Mouse (Mus musculus) forebrain, embryonic 10.5 days (tissue): ENCODE measurements around the gene Dtx3. TPM values are rescaled to one million over a fixed set of nuclear protein-coding genes. Genes with fewer than 3 reads are reported as not detected.

Source experiments
- DNase-seq: peaks from one replicate; pipeline ENCODE4 v3.0.0-alpha.2; 2017; ENCODE audit warnings: low spot score; ENCODE audit errors: extremely low spot score
- H3K27ac ChIP-seq: fragments of 300-500 bp; sonication (generic); 2 replicates; pipeline ENCODE4 v1.5.1; 2016; ENCODE audit warnings: mild to moderate bottlenecking
- H3K27me3 ChIP-seq: fragments of 300-500 bp; sonication (generic); 2 replicates; pipeline ENCODE4 v1.6.1; 2016; ENCODE audit warnings: mild to moderate bottlenecking; ENCODE audit not compliant: poor library complexity, severe bottlenecking
- H3K36me3 ChIP-seq: fragments of 300-500 bp; sonication (generic); replicated peaks from 2 replicates; pipeline ENCODE4 v1.6.1; 2016; ENCODE audit warnings: mild to moderate bottlenecking, moderate library complexity
- H3K4me1 ChIP-seq: fragments of 300-500 bp; sonication (generic); 2 replicates; pipeline ENCODE4 v1.6.1; 2016
- H3K4me3 ChIP-seq: fragments of 300-500 bp; sonication (generic); 2 replicates; pipeline ENCODE4 v1.5.1; 2016; ENCODE audit warnings: mild to moderate bottlenecking, moderate library complexity
- H3K9me3 ChIP-seq: fragments of 300-500 bp; sonication (generic); 2 replicates; pipeline ENCODE4 v1.6.1; 2016; ENCODE audit warnings: mild to moderate bottlenecking, moderate library complexity
- WGBS: fragments of 180-500 bp; shearing (Covaris S2); methylation state at CpG from one replicate; pipeline ENCODE4 v1.1.7; 2016; 5-methylcytosine and 5-hydroxymethylcytosine counted together
- polyA plus RNA-seq: library from polyadenylated mRNA; unstranded; fragments of >200 nt; fragmentation: Nextera tagmentation; extraction: Ambion mirVana; gene quantifications from 2 replicates; pipeline ENCODE4 v1.2.1, GENCODE M21; 2016

Dtx3 gene
- polyA plus RNA-seq, 1 experiment from 2014 or later = 106 TPM

GRCm38 (mm10) chr10:127189651-127190381, 5.7 kb downstream of the Dtx3 start, which contains the start of gene Arhgef25:
TSS of gene Arhgef25 (minus strand) at chr10:127190083.
- Histone ChIP-seq H3K9me3 (peaks cover 5% of the 10 kb centered on the region; the same call in 1 of the 2 replicates), H3K27me3 (peaks cover 23% of the 10 kb centered on the region), H3K4me3 (peak within 1 kb of the TSS; percentile 90), H3K4me1 (peaks cover 80% of the 10 kb centered on the region), H3K36me3 (peaks cover 53% of the 10 kb centered on the region), H3K27ac (peak within 1 kb of the TSS; percentile 95)
- WGBS = 2% methylated on average over 35 of the region's 35 CpGs
- DNase-seq = peak; percentile 72

- no peak for DNase-seq
These were observed 6.3 kb downstream of the Dtx3 start for GRCm38 (mm10) chr10:127189116-127189650.

GRCm38 (mm10) chr10:127188465-127189115, 6.9 kb downstream of the Dtx3 start:
- WGBS = under 1% methylated on average over 43 of the region's 46 CpGs
- Histone ChIP-seq H3K36me3 (peaks cover 57% of the 10 kb centered on the region), H3K4me3 (peak overlapping the region; percentile 90), H3K4me1 (peaks cover 84% of the 10 kb centered on the region), H3K27ac (peak overlapping the region; percentile 95), H3K9me3 (peaks cover 5% of the 10 kb centered on the region; the same call in 1 of the 2 replicates), H3K27me3 (peaks cover 35% of the 10 kb centered on the region)
- DNase-seq = peak; percentile 88

More at GRCm38 (mm10) chr10:127189116-127189650, 6.3 kb downstream of the Dtx3 start:
- H3K4me3 ChIP-seq = peak overlapping the region; percentile 90
- H3K4me1 ChIP-seq = peaks cover 80% of the 10 kb centered on the region
- WGBS = under 1% methylated on average over 26 of the region's 26 CpGs
- H3K27me3 ChIP-seq = peaks cover 29% of the 10 kb centered on the region
- H3K36me3 ChIP-seq = peaks cover 56% of the 10 kb centered on the region
- H3K27ac ChIP-seq = peak overlapping the region; percentile 95
- H3K9me3 ChIP-seq = peaks cover 5% of the 10 kb centered on the region; the same call in 1 of the 2 replicates

GRCm38 (mm10) chr10:127188079-127188453, 7.5 kb downstream of the Dtx3 start:
- H3K4me3 ChIP-seq = peak overlapping the region; percentile 90

GRCm38 (mm10) chr10:127187371-127188078, 8.0 kb downstream of the Dtx3 start:
- DNase-seq = no peak

More at GRCm38 (mm10) chr10:127188079-127188453, 7.5 kb downstream of the Dtx3 start:
- no peak for DNase-seq
- H3K36me3 ChIP-seq = peaks cover 57% of the 10 kb centered on the region
- H3K27ac ChIP-seq = peak overlapping the region; percentile 95
- WGBS = 1% methylated on average over 17 of the region's 21 CpGs
- H3K27me3 ChIP-seq = peaks cover 40% of the 10 kb centered on the region
- peaks cover 5% of the 10 kb centered on the region; the same call in 1 of the 2 replicates for H3K9me3 ChIP-seq
- peaks cover 84% of the 10 kb centered on the region for H3K4me1 ChIP-seq

GRCm38 (mm10) chr10:127186451-127186850, 9.1 kb downstream of the Dtx3 start:
- peaks cover 49% of the 10 kb centered on the region for H3K36me3 ChIP-seq
- H3K4me3 ChIP-seq = 0 out of 2 replicates have a peak overlapping the region, but pooled peaks have one; percentile 90
- no peak for DNase-seq
- 67% methylated on average over 1 of the region's 1 CpGs for WGBS
- H3K27ac ChIP-seq = no peak overlapping the region
- H3K4me1 ChIP-seq = peaks cover 73% of the 10 kb centered on the region
- H3K9me3 ChIP-seq = peaks cover 5% of the 10 kb centered on the region; the same call in 1 of the 2 replicates
- H3K27me3 ChIP-seq = peaks cover 56% of the 10 kb centered on the region

More at GRCm38 (mm10) chr10:127187371-127188078, 8.0 kb downstream of the Dtx3 start:
- H3K4me1 ChIP-seq = peaks cover 79% of the 10 kb centered on the region
- peaks cover 5% of the 10 kb centered on the region; the same call in 1 of the 2 replicates for H3K9me3 ChIP-seq
- peaks cover 46% of the 10 kb centered on the region for H3K27me3 ChIP-seq
- H3K36me3 ChIP-seq = peaks cover 57% of the 10 kb centered on the region
- peak overlapping the region; percentile 95 for H3K27ac ChIP-seq
- H3K4me3 ChIP-seq = peak overlapping the region; percentile 90
- 47% methylated on average over 10 of the region's 10 CpGs for WGBS

DNA sequence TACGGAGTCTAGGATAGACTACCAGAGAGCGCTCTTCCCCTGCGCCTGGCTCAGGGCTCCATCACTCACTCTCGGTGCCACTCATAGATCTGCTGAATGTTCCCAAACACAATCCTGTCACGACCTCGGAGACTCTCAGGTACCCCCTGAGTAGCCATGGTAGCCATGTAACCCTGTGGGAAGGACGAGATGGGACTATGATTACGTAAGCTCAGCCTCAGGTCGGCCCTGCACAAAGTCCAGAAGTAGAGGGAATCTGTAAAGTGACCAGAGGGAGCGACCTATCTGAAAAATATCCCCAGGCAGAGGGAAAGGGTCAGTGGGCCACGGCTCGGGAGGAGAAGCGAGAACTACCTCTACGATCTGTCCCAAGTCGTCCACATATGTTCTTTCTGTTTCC, 10.0 kb downstream of the Dtx3 start:
- WGBS = 86% methylated on average over 15 of the region's 15 CpGs

DNA sequence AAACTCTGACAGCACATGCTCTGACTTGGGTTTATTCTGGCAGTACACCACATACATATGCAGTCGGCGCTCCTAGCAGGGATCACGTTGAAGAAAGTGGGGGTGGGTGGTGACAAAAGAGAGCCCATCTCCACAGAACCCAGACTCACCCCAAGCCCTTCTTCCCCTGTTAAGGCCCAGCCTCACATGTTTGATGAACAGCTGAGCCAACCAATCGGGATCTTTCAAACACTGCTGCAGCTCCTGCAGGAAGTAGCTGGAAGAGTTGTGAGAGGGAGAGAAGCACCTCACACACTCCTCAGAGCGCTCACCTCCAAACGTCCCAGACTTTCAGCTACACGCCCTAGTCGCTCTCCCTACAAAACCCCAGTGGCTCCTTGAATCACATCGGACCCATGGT, 10.4 kb downstream of the Dtx3 start:
- 0 out of 2 replicates have a peak overlapping the region, but pooled peaks have one; percentile 27 for H3K27ac ChIP-seq
- H3K4me1 ChIP-seq = peaks cover 67% of the 10 kb centered on the region
- H3K36me3 ChIP-seq = peaks cover 39% of the 10 kb centered on the region
- peaks cover 5% of the 10 kb centered on the region; the same call in 1 of the 2 replicates for H3K9me3 ChIP-seq
- peaks cover 60% of the 10 kb centered on the region for H3K27me3 ChIP-seq
- no peak for DNase-seq
- no peak overlapping the region; the same call in 1 of the 2 replicates for H3K4me3 ChIP-seq
- 75% methylated on average over 9 of the region's 9 CpGs for WGBS

More for the DNA sequence above, 10.0 kb downstream of the Dtx3 start:
- no peak for DNase-seq
- H3K4me1 ChIP-seq = peaks cover 67% of the 10 kb centered on the region
- H3K27ac ChIP-seq = no peak overlapping the region
- no peak overlapping the region for H3K4me3 ChIP-seq
- peaks cover 40% of the 10 kb centered on the region for H3K36me3 ChIP-seq
- peaks cover 56% of the 10 kb centered on the region for H3K27me3 ChIP-seq
- peaks cover 5% of the 10 kb centered on the region; the same call in 1 of the 2 replicates for H3K9me3 ChIP-seq

- DNase-seq = no peak
- 0 out of 2 replicates have a peak overlapping the region, but pooled peaks have one; percentile 4 for H3K27ac ChIP-seq
- peaks cover 39% of the 10 kb centered on the region for H3K36me3 ChIP-seq
- H3K9me3 ChIP-seq = peaks cover 5% of the 10 kb centered on the region; the same call in 1 of the 2 replicates
- peaks cover 66% of the 10 kb centered on the region for H3K4me1 ChIP-seq
- 7% methylated on average over 20 of the region's 20 CpGs for WGBS
- peak overlapping the region; percentile 19 for H3K4me3 ChIP-seq
- peaks cover 73% of the 10 kb centered on the region for H3K27me3 ChIP-seq
These were observed 11.8 kb downstream of the Dtx3 start for GRCm38 (mm10) chr10:127183759-127184158.

DNA sequence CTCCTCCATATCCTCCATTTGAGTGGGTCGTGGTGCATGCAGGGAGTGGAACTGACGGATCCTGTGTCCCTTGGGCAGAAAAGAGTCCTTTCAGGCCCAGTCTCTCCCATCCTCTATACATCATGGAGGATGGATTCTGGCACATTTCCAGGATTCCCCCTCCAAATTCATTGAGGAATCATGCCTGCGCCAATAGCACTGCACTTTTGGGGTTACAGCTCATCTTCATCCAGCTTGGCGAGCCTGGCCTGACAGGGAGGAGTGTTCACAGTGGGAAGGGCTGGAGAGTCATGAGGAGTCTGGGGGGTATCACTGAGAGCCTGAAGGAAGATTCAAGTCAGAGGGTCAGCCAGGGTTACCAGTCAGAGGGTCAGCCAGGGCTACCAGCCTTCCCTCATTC, 12.9 kb downstream of the Dtx3 start:
- H3K27ac ChIP-seq = no peak overlapping the region
- peaks cover 66% of the 10 kb centered on the region for H3K4me1 ChIP-seq
- peaks cover 85% of the 10 kb centered on the region for H3K27me3 ChIP-seq
- 91% methylated on average over 4 of the region's 4 CpGs for WGBS
- peaks cover 5% of the 10 kb centered on the region; the same call in 1 of the 2 replicates for H3K9me3 ChIP-seq
- DNase-seq = no peak
- H3K4me3 ChIP-seq = no peak overlapping the region
- peaks cover 39% of the 10 kb centered on the region for H3K36me3 ChIP-seq

DNA sequence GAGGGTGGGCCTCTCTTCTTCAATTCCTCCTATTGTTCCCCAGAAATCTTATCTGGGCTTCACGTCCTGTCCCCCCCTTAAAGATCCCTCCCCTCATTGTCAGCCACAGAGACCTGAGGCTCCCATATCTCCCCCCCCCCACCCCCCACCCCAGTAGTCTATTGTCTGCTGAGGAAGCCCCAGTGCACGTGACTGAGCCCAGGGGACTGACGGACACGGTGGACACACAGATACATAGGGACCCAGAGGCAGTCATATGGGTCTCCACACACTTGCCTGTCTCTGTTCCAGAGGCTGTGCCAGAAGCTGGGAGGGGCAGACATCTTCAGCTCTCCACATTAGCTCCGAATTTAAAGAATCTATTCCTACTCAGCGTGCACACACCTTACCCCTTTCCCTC, 14.0 kb downstream of the Dtx3 start:
- Histone ChIP-seq H3K27me3 (peaks cover 95% of the 10 kb centered on the region), H3K4me3 (no peak overlapping the region), H3K4me1 (peaks cover 67% of the 10 kb centered on the region), H3K36me3 (peaks cover 32% of the 10 kb centered on the region), H3K27ac (no peak overlapping the region), H3K9me3 (peaks cover 1% of the 10 kb centered on the region; the same call in 1 of the 2 replicates)
- WGBS = 70% methylated on average over 6 of the region's 6 CpGs
- DNase-seq = no peak

DNA sequence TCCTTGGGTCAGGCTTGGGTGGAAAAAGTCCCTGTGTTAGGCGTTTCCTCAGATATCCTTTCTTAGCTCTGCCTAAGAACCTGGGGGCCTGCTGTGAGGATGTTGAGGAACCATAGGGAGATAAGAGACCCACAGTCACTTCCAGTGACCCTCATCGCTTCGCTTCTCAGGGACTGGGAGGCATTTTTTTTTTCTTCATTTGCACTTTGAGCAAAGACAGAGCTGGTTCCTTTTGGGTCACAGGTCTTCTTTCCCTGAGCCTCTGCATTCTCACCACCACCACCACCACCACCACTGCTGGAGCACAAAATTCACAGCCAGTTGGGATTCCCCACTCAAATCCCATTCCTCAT, 14.9 kb downstream of the Dtx3 start:
- no peak overlapping the region for H3K27ac ChIP-seq
- H3K4me1 ChIP-seq = peaks cover 71% of the 10 kb centered on the region
- H3K9me3 ChIP-seq = no peaks in the 10 kb centered on the region
- H3K27me3 ChIP-seq = peaks cover 100% of the 10 kb centered on the region
- peak overlapping the region; percentile 43; the same call in 1 of the 2 replicates for H3K4me3 ChIP-seq
- H3K36me3 ChIP-seq = peaks cover 24% of the 10 kb centered on the region
- DNase-seq = no peak
- WGBS = 11% methylated on average over 3 of the region's 3 CpGs
